Mouse (Mus musculus) MEL (cell line): ENCODE measurements around the gene Nav1. TPM values are rescaled to one million over a fixed set of nuclear protein-coding genes. Genes with fewer than 3 reads are reported as not detected.

ENCODE experiments used
- DNase-seq: peaks from one replicate; pipeline ENCODE4 v3.0.0; 2011; ENCODE audit warnings: low read depth, low spot score
- H3K27ac ChIP-seq: 2 replicates; pipeline ENCODE4 v1.5.1; 2012; ENCODE audit warnings: low read depth, mild to moderate bottlenecking, control low read depth, low read length, moderate library complexity; ENCODE audit not compliant: control insufficient read depth
- H3K27me3 ChIP-seq, 2 experiments: fragments of 150-350 bp in 1 of 2; sonication (generic) in 1 of 2; 2 replicates each; pipeline ENCODE4 v1.6.1; 2012; ENCODE audit warnings: low read length in 2 of 2, mild to moderate bottlenecking in 2 of 2, improper control_type of control experiment in 1 of 2, moderate library complexity in 1 of 2; ENCODE audit not compliant: insufficient read depth in 2 of 2, control insufficient read depth in 1 of 2
- H3K36me3 ChIP-seq, 2 experiments: 2 replicates each; pipeline ENCODE4 v1.6.1; 2012 to 2014; ENCODE audit warnings: low read length in 2 of 2, improper control_type of control experiment in 1 of 2, inconsistent platforms in 1 of 2, mild to moderate bottlenecking in 1 of 2; ENCODE audit not compliant: insufficient read depth in 2 of 2, control insufficient read depth in 1 of 2
- H3K4me1 ChIP-seq, 2 experiments: fragments of 150-350 bp in 1 of 2; sonication (generic) in 1 of 2; 2 replicates each; pipeline ENCODE4 v1.6.1; 2012; ENCODE audit warnings: low read length in 2 of 2, improper control_type of control experiment in 1 of 2, mild to moderate bottlenecking in 1 of 2; ENCODE audit not compliant: insufficient read depth in 2 of 2, control insufficient read depth in 1 of 2
- H3K4me3 ChIP-seq, 2 experiments: fragments of 150-350 bp in 1 of 2; sonication (generic) in 1 of 2; 2 replicates each; pipeline ENCODE4 v1.5.1; 2012; ENCODE audit warnings: low read depth in 2 of 2, low read length in 2 of 2, mild to moderate bottlenecking in 2 of 2, moderate library complexity in 2 of 2, control low read depth in 1 of 2, improper control_type of control experiment in 1 of 2; ENCODE audit not compliant: control insufficient read depth in 1 of 2, insufficient read depth in 1 of 2
- H3K79me2 ChIP-seq: 2 replicates; pipeline ENCODE4 v1.6.1; 2012; ENCODE audit warnings: mild to moderate bottlenecking, low read length, moderate library complexity; ENCODE audit not compliant: control insufficient read depth, poor library complexity, insufficient read depth
- H3K9ac ChIP-seq: 2 replicates; pipeline ENCODE4 v1.6.1; 2012; ENCODE audit warnings: low read depth, mild to moderate bottlenecking, control low read depth, low read length, moderate library complexity; ENCODE audit not compliant: control insufficient read depth, poor library complexity, severe bottlenecking
- H3K9me3 ChIP-seq: fragments of 150-350 bp; sonication (generic); replicated peaks from 2 replicates; pipeline ENCODE4 v1.6.1; 2012; ENCODE audit warnings: mild to moderate bottlenecking, low read length, improper control_type of control experiment, moderate library complexity; ENCODE audit not compliant: insufficient read depth
- CHD2 ChIP-seq: IDR thresholded peaks from 2 replicates; pipeline ENCODE4 v1.6.1; 2011; ENCODE audit warnings: low read length, improper control_type of control experiment
- E2F4 ChIP-seq: IDR thresholded peaks from 2 replicates; pipeline ENCODE4 v1.6.1; 2011; ENCODE audit warnings: low read depth, low read length, improper control_type of control experiment, borderline replicate concordance
- ELF1 ChIP-seq: IDR thresholded peaks from 2 replicates; pipeline ENCODE4 v1.6.1; 2014; ENCODE audit warnings: low read depth, mild to moderate bottlenecking, inconsistent platforms, low read length, improper control_type of control experiment, moderate library complexity
- EP300 ChIP-seq, 2 experiments: IDR thresholded peaks; 2 replicates each; pipeline ENCODE4 v1.6.1; 2011; ENCODE audit warnings: improper control_type of control experiment in 2 of 2, low read length in 2 of 2, low read depth in 1 of 2, mild to moderate bottlenecking in 1 of 2
- GATA1 ChIP-seq: IDR thresholded peaks from 2 replicates; pipeline ENCODE4 v1.6.1; 2011; ENCODE audit warnings: low read depth, low read length, improper control_type of control experiment
- JUND ChIP-seq: IDR thresholded peaks from 2 replicates; pipeline ENCODE4 v1.6.1; 2011; ENCODE audit warnings: low read depth, mild to moderate bottlenecking, improper control_type of control experiment, low read length
- KAT2A ChIP-seq: conservative IDR thresholded peaks from 2 replicates; pipeline ENCODE4 v1.6.1; 2012; ENCODE audit warnings: low read depth, low read length, improper control_type of control experiment, inconsistent platforms
- MAFK ChIP-seq: IDR thresholded peaks from 2 replicates; pipeline ENCODE4 v1.6.1; 2011; ENCODE audit warnings: low read depth, mild to moderate bottlenecking, low read length, improper control_type of control experiment, borderline replicate concordance
- MAZ ChIP-seq: IDR thresholded peaks from 2 replicates; pipeline ENCODE4 v1.6.1; 2012; ENCODE audit warnings: low read depth, mild to moderate bottlenecking, inconsistent platforms, low read length, improper control_type of control experiment
- MYB ChIP-seq: IDR thresholded peaks from 2 replicates; pipeline ENCODE4 v1.6.1; 2011; ENCODE audit warnings: mild to moderate bottlenecking, low read depth, low read length, improper control_type of control experiment
- NELFE ChIP-seq: IDR thresholded peaks from 2 replicates; pipeline ENCODE4 v1.6.1; 2011; ENCODE audit warnings: low read depth, low read length, improper control_type of control experiment
- RAD21 ChIP-seq: IDR thresholded peaks from 2 replicates; pipeline ENCODE4 v1.6.1; 2011; ENCODE audit warnings: mild to moderate bottlenecking, low read depth, low read length, improper control_type of control experiment
- RCOR1 ChIP-seq: IDR thresholded peaks from 2 replicates; pipeline ENCODE4 v1.6.1; 2012; ENCODE audit warnings: low read depth, mild to moderate bottlenecking, inconsistent platforms, low read length, improper control_type of control experiment
- TAL1 ChIP-seq: IDR thresholded peaks from 2 replicates; pipeline ENCODE4 v1.6.1; 2012; ENCODE audit warnings: mild to moderate bottlenecking, inconsistent platforms, low read length, moderate library complexity, mixed read lengths
- TBP ChIP-seq: IDR thresholded peaks from 2 replicates; pipeline ENCODE4 v1.8.0; 2011; ENCODE audit warnings: low read depth, low read length, improper control_type of control experiment
- TCF12 ChIP-seq: IDR thresholded peaks from 2 replicates; pipeline ENCODE4 v1.6.1; 2014; ENCODE audit warnings: low read depth, mild to moderate bottlenecking, inconsistent platforms, low read length, improper control_type of control experiment, moderate library complexity
- UBTF ChIP-seq: IDR thresholded peaks from 2 replicates; pipeline ENCODE4 v1.6.1; 2012; ENCODE audit warnings: low read depth, mild to moderate bottlenecking, inconsistent platforms, low read length, improper control_type of control experiment, moderate library complexity, borderline replicate concordance; ENCODE audit not compliant: insufficient read depth
- USF1 ChIP-seq: IDR thresholded peaks from 2 replicates; pipeline ENCODE4 v1.6.1; 2014; ENCODE audit warnings: low read depth, mild to moderate bottlenecking, inconsistent platforms, low read length, improper control_type of control experiment, moderate library complexity
- ZC3H11A ChIP-seq: IDR thresholded peaks from 2 replicates; pipeline ENCODE4 v1.6.1; 2012; ENCODE audit warnings: low read depth, mild to moderate bottlenecking, inconsistent platforms, low read length, improper control_type of control experiment
- polyA plus RNA-seq, 2 experiments: library from polyadenylated mRNA; stranded (reverse) in 1 of 2; unstranded in 1 of 2; fragments of >175 nt in 1 of 2; fragments of >200 nt in 1 of 2; gene quantifications; 2 replicates each; pipeline versions ENCODE4 v1.2.1 to v1.2.4; 2012; ENCODE audit warnings: low replicate concordance in 2 of 2, low read depth in 1 of 2; ENCODE audit not compliant: insufficient read length in 2 of 2, insufficient read depth in 1 of 2, missing spikeins in 1 of 2
- total RNA-seq: library from RNA; depleted of rRNA; stranded (reverse); fragments of 300-350 nt; gene quantifications from 2 replicates; pipeline ENCODE4 v1.2.3, GENCODE M21; 2012

The Nav1 gene
- total and polyA plus RNA-seq, 3 experiments = 0.89 to 9.6 TPM; not detected in 1

DNA sequence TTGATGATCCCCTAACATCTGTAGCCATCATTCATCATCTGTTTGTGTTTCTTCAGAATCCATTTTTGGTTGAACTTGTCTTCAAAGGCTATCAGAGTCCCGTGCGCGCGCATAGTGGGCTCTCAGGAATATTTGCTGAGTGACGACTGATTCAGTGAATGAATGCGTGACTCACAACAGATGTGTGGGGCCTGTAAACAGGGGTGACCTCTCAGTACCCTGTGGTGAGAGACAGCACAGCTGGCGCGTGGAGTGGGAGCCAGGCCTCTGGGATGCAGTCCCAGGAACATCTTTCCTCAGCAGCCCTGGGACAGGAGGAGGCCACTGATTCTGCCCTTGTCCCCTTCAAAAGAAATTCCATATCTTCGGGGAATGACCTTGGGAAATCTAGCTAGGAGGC is 16.3 kb downstream of the Nav1 start:
- H3K79me2 ChIP-seq = no peaks in the 10 kb centered on the region
- no peaks in the 10 kb centered on the region for H3K36me3 ChIP-seq
- H3K9me3 ChIP-seq = no peaks in the 10 kb centered on the region
- DNase-seq = no peak
- H3K4me1 ChIP-seq = peaks cover 0 to 2% of the 10 kb centered on the region in 2 experiments; a peak in 2 of 4 replicates
- no peak overlapping the region for H3K9ac ChIP-seq
- no peak overlapping the region for H3K27ac ChIP-seq
- H3K27me3 ChIP-seq = no peaks in the 10 kb centered on the region
- no peak for TF ChIP-seq MYB
- TF ChIP-seq USF1 = no peak
- TF ChIP-seq TAL1 = no peak
- no peak for TF ChIP-seq UBTF
- TF ChIP-seq E2F4 = no peak
- TF ChIP-seq TBP = no peak
- no peak for TF ChIP-seq RAD21
- TF ChIP-seq CHD2 = no peak
- TF ChIP-seq EP300 (IDR thresholded peaks at IDR 0.05; ENCODE audit: low read depth in 1 of 2, low read length in 2 of 2) = no peak
- no peak for TF ChIP-seq ELF1
- no peak for TF ChIP-seq MAFK
- TF ChIP-seq RCOR1 = no peak
- TF ChIP-seq ZC3H11A = no peak
- TF ChIP-seq NELFE = no peak
- no peak overlapping the region for H3K4me3 ChIP-seq

GRCm38 (mm10) chr1:135588973-135589372 is 18.1 kb downstream of the Nav1 start:
- DNase-seq = no peak
- Histone ChIP-seq H3K4me1 (peaks cover 0 to 2% of the 10 kb centered on the region in 2 experiments; a peak in 2 of 4 replicates), H3K36me3 (no peaks in the 10 kb centered on the region), H3K9me3 (no peaks in the 10 kb centered on the region), H3K9ac (no peak overlapping the region), H3K4me3 (no peak overlapping the region), H3K27me3 (no peaks in the 10 kb centered on the region), H3K79me2 (no peaks in the 10 kb centered on the region), H3K27ac (no peak overlapping the region)
- TF ChIP-seq GATA1 = no peak
- TF ChIP-seq MAZ = no peak
- no peak for TF ChIP-seq ZC3H11A
- TF ChIP-seq JUND = no peak
- no peak for TF ChIP-seq KAT2A
- TF ChIP-seq TCF12 = no peak
- no peak for TF ChIP-seq USF1
